Mouse (Mus musculus): Measurements from ENCODE around the gene Rin2. TPM values are rescaled to one million over a fixed set of nuclear protein-coding genes. Genes with fewer than 3 reads are reported as not detected.

Gene Rin2
- polyA plus RNA-seq, 1 experiment from 2014 or later: 16.2 TPM

- 71% methylated on average over 10 of the region's 10 CpGs for WGBS
- H3K4me3 ChIP-seq: no peak overlapping the region
- peaks cover 10% of the 10 kb centered on the region; the same call in 1 of the 2 replicates for H3K36me3 ChIP-seq (replicated peaks)
- H3K27ac ChIP-seq (replicated peaks): peak overlapping the region; percentile 58
- DNase-seq (ENCODE audit: low spot score): no peak
- no peaks in the 10 kb centered on the region for H3K9me3 ChIP-seq
- H3K27me3 ChIP-seq (replicated peaks; ENCODE audit: low read depth, poor library complexity, severe bottlenecking): no peaks in the 10 kb centered on the region
- H3K4me1 ChIP-seq: peaks cover 26% of the 10 kb centered on the region
Measured at GRCm38 (mm10) chr2:145849170-145849905, 174.3 kb downstream of the Rin2 start.

- Histone ChIP-seq H3K27ac (replicated peaks) (peak overlapping the region; percentile 46; the same call in 1 of the 2 replicates), H3K9me3 (no peaks in the 10 kb centered on the region), H3K4me3 (no peak overlapping the region), H3K4me1 (peaks cover 28% of the 10 kb centered on the region), H3K27me3 (replicated peaks; ENCODE audit: low read depth, poor library complexity, severe bottlenecking) (no peaks in the 10 kb centered on the region), H3K36me3 (replicated peaks) (peaks cover 4% of the 10 kb centered on the region; the same call in 1 of the 2 replicates)
- WGBS: 42% methylated on average over 4 of the region's 4 CpGs
- DNase-seq (ENCODE audit: low spot score): peak; percentile 49
Measured at GRCm38 (mm10) chr2:145850779-145851178, 175.8 kb downstream of the Rin2 start.

- Histone ChIP-seq H3K36me3 (replicated peaks) (peaks cover 4% of the 10 kb centered on the region; the same call in 1 of the 2 replicates), H3K27me3 (replicated peaks; ENCODE audit: low read depth, poor library complexity, severe bottlenecking) (no peaks in the 10 kb centered on the region), H3K4me1 (peaks cover 35% of the 10 kb centered on the region), H3K9me3 (no peaks in the 10 kb centered on the region), H3K4me3 (no peak overlapping the region), H3K27ac (replicated peaks) (no peak overlapping the region)
- WGBS: 87% methylated on average over 9 of the region's 9 CpGs
- no peak for DNase-seq (ENCODE audit: low spot score)
Measured at GRCm38 (mm10) chr2:145855831-145856230, 180.8 kb downstream of the Rin2 start.

- no peaks in the 10 kb centered on the region for H3K9me3 ChIP-seq
- no peak overlapping the region for H3K4me3 ChIP-seq
- no peak overlapping the region for H3K27ac ChIP-seq (replicated peaks)
- no peak for DNase-seq (ENCODE audit: low spot score)
- 87% methylated on average over 8 of the region's 8 CpGs for WGBS
- H3K27me3 ChIP-seq (replicated peaks; ENCODE audit: low read depth, poor library complexity, severe bottlenecking): no peaks in the 10 kb centered on the region
- H3K36me3 ChIP-seq (replicated peaks): no peaks in the 10 kb centered on the region
- H3K4me1 ChIP-seq: peaks cover 50% of the 10 kb centered on the region
Measured at GRCm38 (mm10) chr2:145857864-145858263, 182.8 kb downstream of the Rin2 start.

- 46% methylated on average over 7 of the region's 7 CpGs for WGBS
- Histone ChIP-seq H3K4me3 (peak overlapping the region; percentile 56; the same call in 1 of the 2 replicates), H3K27me3 (replicated peaks; ENCODE audit: low read depth, poor library complexity, severe bottlenecking) (no peaks in the 10 kb centered on the region), H3K4me1 (peaks cover 61% of the 10 kb centered on the region), H3K36me3 (replicated peaks) (no peaks in the 10 kb centered on the region), H3K9me3 (no peaks in the 10 kb centered on the region), H3K27ac (replicated peaks) (peak overlapping the region; percentile 88)
- DNase-seq (ENCODE audit: low spot score): no peak
Measured at GRCm38 (mm10) chr2:145859442-145859931, 184.5 kb downstream of the Rin2 start.

GRCm38 (mm10) chr2:145859932-145860801 is 185.2 kb downstream of the Rin2 start:
- Histone ChIP-seq H3K9me3 (no peaks in the 10 kb centered on the region), H3K27ac (replicated peaks) (peak overlapping the region; percentile 88), H3K27me3 (replicated peaks; ENCODE audit: low read depth, poor library complexity, severe bottlenecking) (no peaks in the 10 kb centered on the region), H3K36me3 (replicated peaks) (no peaks in the 10 kb centered on the region), H3K4me1 (peaks cover 61% of the 10 kb centered on the region), H3K4me3 (peak overlapping the region; percentile 56)
- peak; percentile 77 for DNase-seq (ENCODE audit: low spot score)
- WGBS: 7% methylated on average over 40 of the region's 40 CpGs

- Histone ChIP-seq H3K27me3 (replicated peaks; ENCODE audit: low read depth, poor library complexity, severe bottlenecking) (no peaks in the 10 kb centered on the region), H3K4me1 (peaks cover 59% of the 10 kb centered on the region), H3K36me3 (replicated peaks) (peaks cover 2% of the 10 kb centered on the region; the same call in 1 of the 2 replicates), H3K9me3 (no peaks in the 10 kb centered on the region; the same call in 1 of the 2 replicates), H3K4me3 (peak overlapping the region; percentile 56), H3K27ac (replicated peaks) (peak overlapping the region; percentile 88)
- peak; percentile 23 for DNase-seq (ENCODE audit: low spot score)
- 49% methylated on average over 8 of the region's 8 CpGs for WGBS
Measured at GRCm38 (mm10) chr2:145861193-145862123, 186.4 kb downstream of the Rin2 start.

- H3K4me1 ChIP-seq: peaks cover 59% of the 10 kb centered on the region
- H3K9me3 ChIP-seq: peaks cover 8% of the 10 kb centered on the region; the same call in 1 of the 2 replicates
- WGBS: 30% methylated on average over 10 of the region's 10 CpGs
- H3K27ac ChIP-seq (replicated peaks): peak overlapping the region; percentile 88
- H3K27me3 ChIP-seq (replicated peaks; ENCODE audit: low read depth, poor library complexity, severe bottlenecking): no peaks in the 10 kb centered on the region
- peaks cover 10% of the 10 kb centered on the region for H3K36me3 ChIP-seq (replicated peaks)
- peak overlapping the region; percentile 56 for H3K4me3 ChIP-seq
- DNase-seq (ENCODE audit: low spot score): peak; percentile 48
Measured at GRCm38 (mm10) chr2:145862206-145862817, 187.3 kb downstream of the Rin2 start.

GRCm38 (mm10) chr2:145865344-145865743 is 190.3 kb downstream of the Rin2 start:
- peaks cover 28% of the 10 kb centered on the region for H3K36me3 ChIP-seq (replicated peaks)
- 90% methylated on average over 3 of the region's 3 CpGs for WGBS

GRCm38 (mm10) chr2:145866238-145866637 is 191.2 kb downstream of the Rin2 start:
- Histone ChIP-seq H3K4me1 (peaks cover 28% of the 10 kb centered on the region), H3K4me3 (no peak overlapping the region), H3K27ac (replicated peaks) (no peak overlapping the region), H3K36me3 (replicated peaks) (peaks cover 28% of the 10 kb centered on the region), H3K27me3 (replicated peaks; ENCODE audit: low read depth, poor library complexity, severe bottlenecking) (no peaks in the 10 kb centered on the region), H3K9me3 (peaks cover 8% of the 10 kb centered on the region; the same call in 1 of the 2 replicates)
- WGBS: 89% methylated on average over 3 of the region's 3 CpGs
- DNase-seq (ENCODE audit: low spot score): no peak

More at GRCm38 (mm10) chr2:145865344-145865743, 190.3 kb downstream of the Rin2 start:
- Histone ChIP-seq H3K9me3 (peaks cover 8% of the 10 kb centered on the region; the same call in 1 of the 2 replicates), H3K4me1 (peaks cover 37% of the 10 kb centered on the region), H3K27me3 (replicated peaks; ENCODE audit: low read depth, poor library complexity, severe bottlenecking) (no peaks in the 10 kb centered on the region), H3K27ac (replicated peaks) (no peak overlapping the region), H3K4me3 (no peak overlapping the region)
- no peak for DNase-seq (ENCODE audit: low spot score)

GRCm38 (mm10) chr2:145866695-145867449 is 191.9 kb downstream of the Rin2 start:
- H3K9me3 ChIP-seq: peaks cover 8% of the 10 kb centered on the region; the same call in 1 of the 2 replicates
- H3K27me3 ChIP-seq (replicated peaks; ENCODE audit: low read depth, poor library complexity, severe bottlenecking): no peaks in the 10 kb centered on the region
- peaks cover 28% of the 10 kb centered on the region for H3K36me3 ChIP-seq (replicated peaks)
- no peak overlapping the region for H3K27ac ChIP-seq (replicated peaks)
- 91% methylated on average over 11 of the region's 11 CpGs for WGBS
- peaks cover 22% of the 10 kb centered on the region for H3K4me1 ChIP-seq
- H3K4me3 ChIP-seq: no peak overlapping the region
- no peak for DNase-seq (ENCODE audit: low spot score)

Data from embryonic facial prominence, embryonic 10.5 days (tissue).